8 mouse cellular contexts compared by ENCODE assay signal in the genomic region with DNA sequence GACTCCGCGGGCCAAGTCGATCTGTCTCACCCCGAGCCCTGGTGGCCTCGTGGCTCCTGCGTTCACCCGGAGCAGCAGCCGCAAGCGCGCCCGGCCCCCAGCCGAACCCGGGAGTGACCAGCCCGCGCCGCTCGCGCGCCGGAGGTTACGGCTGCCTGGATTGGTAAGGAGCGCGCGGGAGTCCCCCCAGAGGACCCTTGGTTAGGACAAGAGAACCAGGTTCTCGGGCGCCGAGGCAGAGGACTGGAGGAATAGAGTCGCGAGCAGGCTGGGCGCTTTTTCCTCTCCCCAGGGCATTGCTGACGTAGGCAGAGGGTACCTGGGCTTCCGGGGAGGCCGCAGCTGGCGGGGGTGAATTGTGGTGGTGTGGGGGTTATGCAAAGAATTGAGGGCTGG. TPM values are rescaled to one million over a fixed set of nuclear protein-coding genes. Genes with fewer than 3 reads are reported as not detected.
A peak's percentile ranks its signal among the peaks of the same experiment; 100 is the strongest.
DNase-seq lines count a peak whose midpoint lies in the region; ATAC-seq lines count a peak whose summit lies in the region.

No protein-coding gene starts in this region.

- no peak for DNase-seq in lung, postnatal 10 days
- peak; percentile 79 to 86 for DNase-seq in spleen, adult 18-20 months
- no peak for DNase-seq in adipocyte (ENCODE audit: low spot score)
- DNase-seq in retina, postnatal 1 day, result no peak

- no peaks in the 10 kb centered on the region for H3K9me3 ChIP-seq in lung, embryonic 15.5 days
- H3K9me3 ChIP-seq in embryonic facial prominence, embryonic 15.5 days (replicated peaks), result no peaks in the 10 kb centered on the region
- H3K9me3 ChIP-seq in limb, embryonic 13.5 days, result no peaks in the 10 kb centered on the region

- under 1% methylated on average over 34 of the region's 34 CpGs for WGBS in lung, embryonic 15.5 days
- WGBS in embryonic facial prominence, embryonic 15.5 days, result under 1% methylated on average over 34 of the region's 34 CpGs
- WGBS in limb, embryonic 13.5 days, result under 1% methylated on average over 34 of the region's 34 CpGs

- H3K4me3 ChIP-seq in lung, embryonic 15.5 days, result peak overlapping the region; percentile 91
- peak overlapping the region; percentile 88 for H3K4me3 ChIP-seq in embryonic facial prominence, embryonic 15.5 days (replicated peaks)
- H3K4me3 ChIP-seq in limb, embryonic 13.5 days, result peak overlapping the region; percentile 88

- peak; percentile 37 for ATAC-seq in lung, embryonic 15.5 days (ENCODE audit: borderline replicate concordance, extremely low read depth, low FRiP score, low TSS enrichment)
- peak; percentile 7; the same call in 1 of the 2 replicates for ATAC-seq in embryonic facial prominence, embryonic 15.5 days (ENCODE audit: insufficient number of reproducible peaks, low FRiP score, low TSS enrichment, low read depth)
- ATAC-seq in limb, embryonic 13.5 days (ENCODE audit: low FRiP score, low read depth), result peak; percentile 45; the same call in 1 of the 2 replicates
- ATAC-seq in granulocyte monocyte progenitor cell, adult 5-6 weeks (replicated peaks; ENCODE audit: poor library complexity, severe bottlenecking), result no peak

- peak overlapping the region; percentile 90 for H3K9ac ChIP-seq in lung, embryonic 15.5 days
- peak overlapping the region; percentile 85 for H3K9ac ChIP-seq in embryonic facial prominence, embryonic 15.5 days
- H3K9ac ChIP-seq in limb, embryonic 13.5 days, result peak overlapping the region; percentile 93

- H3K4me1 ChIP-seq in lung, embryonic 15.5 days, result peaks cover 25% of the 10 kb centered on the region
- H3K4me1 ChIP-seq in embryonic facial prominence, embryonic 15.5 days, result peaks cover 24% of the 10 kb centered on the region
- peaks cover 24% of the 10 kb centered on the region for H3K4me1 ChIP-seq in limb, embryonic 13.5 days

- peak overlapping the region; percentile 88 for H3K4me2 ChIP-seq in lung, embryonic 15.5 days
- peak overlapping the region; percentile 75 for H3K4me2 ChIP-seq in embryonic facial prominence, embryonic 15.5 days (replicated peaks)
- H3K4me2 ChIP-seq in limb, embryonic 13.5 days (replicated peaks), result peak overlapping the region; percentile 80

- H3K27me3 ChIP-seq in lung, embryonic 15.5 days, result no peaks in the 10 kb centered on the region
- H3K27me3 ChIP-seq in embryonic facial prominence, embryonic 15.5 days, result no peaks in the 10 kb centered on the region
- H3K27me3 ChIP-seq in limb, embryonic 13.5 days, result no peaks in the 10 kb centered on the region

- peaks cover 35% of the 10 kb centered on the region for H3K36me3 ChIP-seq in lung, embryonic 15.5 days
- H3K36me3 ChIP-seq in embryonic facial prominence, embryonic 15.5 days, result peaks cover 39% of the 10 kb centered on the region
- H3K36me3 ChIP-seq in limb, embryonic 13.5 days, result peaks cover 39% of the 10 kb centered on the region

- H3K27ac ChIP-seq in lung, embryonic 15.5 days, result peak overlapping the region; percentile 97
- peak overlapping the region; percentile 96 for H3K27ac ChIP-seq in embryonic facial prominence, embryonic 15.5 days (replicated peaks)
- H3K27ac ChIP-seq in limb, embryonic 13.5 days, result peak overlapping the region; percentile 89

RNA-seq across cellular contexts. Expression of a gene that starts 0.3 kb away (rescaled TPM):
- 42.7 and 44.9 TPM in 2 replicates for polyA plus RNA-seq in lung, embryonic 15.5 days (2015; fragmentation: Nextera tagmentation; extraction: Ambion mirVana)
- polyA plus RNA-seq in embryonic facial prominence, embryonic 15.5 days (2015; fragmentation: Nextera tagmentation; extraction: Ambion mirVana), result 32.5 and 36.2 TPM in 2 replicates
- polyA plus RNA-seq in limb, embryonic 13.5 days (2015; fragmentation: Nextera tagmentation; extraction: Ambion mirVana), result 39.3 and 40.2 TPM in 2 replicates
- 76.0 and 153 TPM in 2 replicates for total RNA-seq in granulocyte monocyte progenitor cell, adult 5-6 weeks (2014; fragmentation: Nextera tagmentation)
- total RNA-seq in granulocyte monocyte progenitor cell, adult 5-6 weeks (2017), result 38.6 and 38.8 TPM in 2 replicates

RNA-seq across cellular contexts. Expression of a gene that starts 8.6 kb away (rescaled TPM):
- polyA plus RNA-seq in lung, embryonic 15.5 days (2015; fragmentation: Nextera tagmentation; extraction: Ambion mirVana), result 314 and 327 TPM in 2 replicates
- polyA plus RNA-seq in embryonic facial prominence, embryonic 15.5 days (2015; fragmentation: Nextera tagmentation; extraction: Ambion mirVana), result 298 and 312 TPM in 2 replicates
- 335 and 351 TPM in 2 replicates for polyA plus RNA-seq in limb, embryonic 13.5 days (2015; fragmentation: Nextera tagmentation; extraction: Ambion mirVana)
- total RNA-seq in granulocyte monocyte progenitor cell, adult 5-6 weeks (2014; fragmentation: Nextera tagmentation), result 276 and 290 TPM in 2 replicates
- total RNA-seq in granulocyte monocyte progenitor cell, adult 5-6 weeks (2017), result 139 and 228 TPM in 2 replicates

RNA-seq across cellular contexts. Expression of a gene that starts 17.0 kb away (rescaled TPM):
- 18.7 and 23.4 TPM in 2 replicates for polyA plus RNA-seq in lung, embryonic 15.5 days (2015; fragmentation: Nextera tagmentation; extraction: Ambion mirVana)
- 14.3 and 16.7 TPM in 2 replicates for polyA plus RNA-seq in embryonic facial prominence, embryonic 15.5 days (2015; fragmentation: Nextera tagmentation; extraction: Ambion mirVana)
- 14.0 and 14.7 TPM in 2 replicates for polyA plus RNA-seq in limb, embryonic 13.5 days (2015; fragmentation: Nextera tagmentation; extraction: Ambion mirVana)
- total RNA-seq in granulocyte monocyte progenitor cell, adult 5-6 weeks (2014; fragmentation: Nextera tagmentation), result 19.4 and 67.1 TPM in 2 replicates
- total RNA-seq in granulocyte monocyte progenitor cell, adult 5-6 weeks (2017), result 15.8 and 22.4 TPM in 2 replicates

RNA-seq across cellular contexts. Expression of a gene that starts 43.2 kb away (rescaled TPM):
- polyA plus RNA-seq in lung, embryonic 15.5 days (2015; fragmentation: Nextera tagmentation; extraction: Ambion mirVana), result 12.5 and 13.5 TPM in 2 replicates
- 11.3 TPM in 2 replicates for polyA plus RNA-seq in embryonic facial prominence, embryonic 15.5 days (2015; fragmentation: Nextera tagmentation; extraction: Ambion mirVana)
- 9.0 and 9.7 TPM in 2 replicates for polyA plus RNA-seq in limb, embryonic 13.5 days (2015; fragmentation: Nextera tagmentation; extraction: Ambion mirVana)
- 39.0 and 46.3 TPM in 2 replicates for total RNA-seq in granulocyte monocyte progenitor cell, adult 5-6 weeks (2014; fragmentation: Nextera tagmentation)
- 36.1 and 46.6 TPM in 2 replicates for total RNA-seq in granulocyte monocyte progenitor cell, adult 5-6 weeks (2017)

RNA-seq across cellular contexts. Expression of a gene that starts 43.3 kb away (rescaled TPM):
- 49.5 and 53.0 TPM in 2 replicates for polyA plus RNA-seq in lung, embryonic 15.5 days (2015; fragmentation: Nextera tagmentation; extraction: Ambion mirVana)
- 54.5 and 62.3 TPM in 2 replicates for polyA plus RNA-seq in embryonic facial prominence, embryonic 15.5 days (2015; fragmentation: Nextera tagmentation; extraction: Ambion mirVana)
- polyA plus RNA-seq in limb, embryonic 13.5 days (2015; fragmentation: Nextera tagmentation; extraction: Ambion mirVana), result 49.6 and 55.6 TPM in 2 replicates
- 41.0 and 55.7 TPM in 2 replicates for total RNA-seq in granulocyte monocyte progenitor cell, adult 5-6 weeks (2014; fragmentation: Nextera tagmentation)
- total RNA-seq in granulocyte monocyte progenitor cell, adult 5-6 weeks (2017), result 16.1 and 21.7 TPM in 2 replicates

Comparison
In these comparisons a context has a peak if more than half of its experiments do, and no peak if none do; other contexts are left out.
1. DNase-seq: peak in spleen, adult 18-20 months (2 of 2); none in lung, postnatal 10 days (single experiment), adipocyte (single experiment) and retina, postnatal 1 day (single experiment).
2. Peak in every context shown above with its lines, with median percentiles within 50 percentile points of each other: H3K27ac ChIP-seq, H3K4me2 ChIP-seq, H3K4me3 ChIP-seq and H3K9ac ChIP-seq.